Mouse (Mus musculus): ENCODE measurements around the gene 5330417C22Rik.
"Not testable (repeated sequence)": the region's sequence is repeated elsewhere in the genome, so short reads cannot be mapped to it uniquely, and the experiment has no call there.

The 5330417C22Rik gene
- long read RNA-seq, experiment 1, partial matches to known transcripts: 1 of 2 reads
- long read RNA-seq, experiment 1, other reads (novel, unspliced or antisense): 1 of 2 reads
- long read RNA-seq, experiment 2, full-length matches to known transcripts: 3 of 6 reads
- long read RNA-seq, experiment 2, partial matches to known transcripts: 1 of 6 reads
- long read RNA-seq, experiment 2, other reads (novel, unspliced or antisense): 2 of 6 reads

DNA sequence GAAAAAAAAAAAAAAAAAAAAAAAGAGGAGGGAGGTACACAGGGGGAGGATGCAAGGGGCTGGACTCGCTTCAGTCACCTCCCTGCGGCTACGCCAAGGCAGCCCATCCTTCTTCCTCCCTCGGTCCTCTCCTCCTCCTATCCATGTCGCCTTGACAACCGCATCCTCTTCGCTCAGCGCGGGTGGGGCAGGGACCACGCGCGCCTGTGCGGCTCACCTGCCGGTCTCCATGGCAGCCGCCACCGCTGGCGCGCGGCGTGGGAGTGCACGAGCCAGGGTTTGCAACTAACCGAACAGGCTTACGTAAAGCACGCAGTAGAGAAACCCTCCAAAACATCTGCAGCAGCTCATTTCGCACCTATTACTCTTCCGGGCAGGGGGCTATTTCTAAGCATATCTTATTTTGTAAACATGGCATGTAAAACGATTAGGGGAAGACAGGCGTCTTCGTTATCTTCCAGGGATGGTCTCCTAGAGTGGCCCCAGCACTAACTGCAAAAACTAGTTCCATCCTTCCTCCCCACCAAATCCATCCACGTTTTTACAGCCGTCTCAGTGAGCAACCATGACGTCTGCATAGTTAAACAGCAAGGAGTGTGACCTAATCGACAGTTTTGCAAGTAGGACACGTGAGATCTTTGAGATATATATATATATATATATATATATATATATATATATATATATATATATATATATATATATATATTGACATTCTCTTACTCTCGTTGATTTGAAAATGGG, at the start of gene 5330417C22Rik:
Gene 5330417C22Rik (minus strand): TSS at position 20 of the 744 bp plus-strand sequence.
- intact Hi-C loops (cut with DNase I): no loop called here

- intact Hi-C loops (cut with DNase I): no loop called here
Measured at GRCm38 (mm10) chr3:108584580-108584979, 48.2 kb upstream of the 5330417C22Rik start.

DNA sequence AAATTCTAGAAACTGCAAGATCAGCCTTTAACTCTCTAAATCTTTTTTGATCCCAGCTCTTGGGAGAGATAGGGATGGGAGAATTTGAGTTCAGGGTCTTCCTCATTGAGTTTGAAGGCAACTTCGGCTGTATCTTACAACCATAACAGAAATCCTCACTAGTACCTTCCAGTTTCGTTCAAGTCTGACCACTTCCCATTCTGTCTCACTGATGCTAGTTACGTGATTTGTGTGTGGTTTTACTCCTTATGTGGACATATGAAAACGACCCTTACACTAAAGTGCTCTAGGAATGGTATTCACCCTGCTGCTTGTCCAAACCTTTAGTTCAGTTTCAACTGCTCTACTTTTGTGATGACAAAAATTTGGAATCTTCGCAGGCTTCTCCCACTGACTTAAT, 37.7 kb upstream of the 5330417C22Rik start:
- intact Hi-C loops (cut with DNase I): no loop called here

DNA sequence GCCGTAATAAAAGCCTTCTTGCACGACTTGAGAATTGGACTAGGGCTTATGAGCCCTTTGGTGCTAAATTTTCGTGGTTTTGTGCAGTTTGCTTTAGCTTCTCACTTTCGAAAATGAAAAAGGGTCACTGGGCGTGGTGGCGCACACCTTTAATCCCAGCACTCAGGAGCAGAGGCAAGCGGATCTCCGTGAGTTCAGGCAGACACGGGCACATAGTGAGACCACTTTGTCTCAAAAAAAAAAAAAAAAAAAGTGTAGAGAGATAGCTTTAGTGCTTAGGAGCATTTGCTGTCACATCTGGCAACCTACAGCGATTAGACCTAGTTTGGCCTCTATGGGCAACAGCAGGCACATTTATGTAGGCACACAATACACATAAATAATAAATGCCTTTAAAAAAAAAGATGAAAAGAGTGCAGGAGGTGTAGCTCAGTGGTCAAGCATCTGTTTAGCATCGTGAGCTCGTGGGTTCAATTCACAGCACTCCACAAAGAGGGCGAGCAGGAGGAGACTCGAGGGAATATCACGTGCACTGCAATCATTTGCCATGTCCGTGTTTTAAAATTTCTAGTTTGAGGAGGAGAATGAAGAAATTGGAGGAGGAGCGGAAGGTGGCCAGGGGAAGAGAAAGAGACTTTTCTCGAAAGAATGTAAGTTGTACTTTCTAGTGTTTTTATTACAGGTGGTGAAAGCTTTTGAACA, 36.1 kb upstream of the 5330417C22Rik start:
- intact Hi-C loops (cut with DNase I): no loop called here

DNA sequence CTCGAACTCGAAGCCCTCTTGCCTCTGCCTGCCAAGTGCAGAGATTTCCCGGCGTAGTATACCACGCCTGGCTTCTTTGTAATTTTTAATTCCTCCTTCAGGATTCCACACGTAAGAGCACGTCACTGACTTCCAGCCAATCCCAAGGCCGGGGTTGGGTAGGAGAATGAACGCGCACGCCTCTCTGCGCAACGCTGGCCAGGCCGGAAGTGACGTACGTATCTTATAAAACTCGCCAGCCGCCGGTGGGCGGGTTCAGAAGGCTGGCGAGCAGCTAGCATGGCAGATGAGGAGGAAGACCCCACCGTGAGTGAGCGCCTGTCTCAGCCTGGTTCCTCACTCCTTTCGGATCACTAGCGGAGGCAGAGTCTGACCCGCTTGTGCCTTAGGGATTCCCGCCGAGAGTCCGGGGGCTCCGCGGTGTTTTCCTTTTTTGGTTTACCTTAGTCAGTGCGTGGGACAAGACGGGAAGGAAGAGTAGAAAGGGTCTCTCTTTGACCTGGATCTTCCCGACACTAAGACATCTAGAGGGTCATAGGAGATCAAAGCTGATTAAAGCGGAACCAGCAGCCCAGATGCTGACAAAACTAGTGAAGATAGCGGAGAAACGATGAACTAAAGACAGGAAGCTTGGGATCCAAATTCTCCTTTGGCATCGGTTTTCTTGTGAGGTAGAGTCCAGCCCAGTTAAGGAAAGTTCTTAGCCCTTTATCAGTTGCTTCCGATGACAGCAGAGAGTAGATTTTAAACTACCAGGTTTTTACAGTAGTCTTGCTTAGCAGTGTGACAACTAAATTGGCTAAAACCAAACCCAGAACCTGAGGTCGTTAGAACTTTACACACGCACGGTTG, 35.3 kb upstream of the 5330417C22Rik start, which contains the start of gene Taf13:
Gene Taf13 (plus strand): TSS at position 256 of the 852 bp plus-strand sequence.
- intact Hi-C loops (cut with DNase I): no loop called here

GRCm38 (mm10) chr3:108570813-108571212, 34.5 kb upstream of the 5330417C22Rik start:
- intact Hi-C loops (cut with DNase I): no loop called here

DNA sequence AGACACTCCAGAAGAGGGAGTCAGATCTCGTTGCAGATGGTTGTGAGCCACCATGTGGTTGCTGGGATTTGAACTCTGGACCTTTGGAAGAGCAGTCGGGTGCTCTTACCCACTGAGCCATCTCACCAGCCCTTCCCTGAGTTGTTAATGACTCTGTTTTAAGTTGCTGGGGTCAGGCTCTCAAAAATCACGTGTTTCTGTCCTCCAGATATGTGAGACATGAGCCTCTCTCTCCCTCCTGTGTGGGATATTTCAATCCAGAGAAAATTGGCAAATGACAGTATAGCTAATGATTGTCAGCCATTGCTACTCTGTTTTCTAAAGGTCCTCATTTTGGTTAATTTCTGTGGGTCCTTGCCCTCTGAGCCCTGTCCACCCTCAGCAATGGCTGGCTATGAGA, 33.3 kb upstream of the 5330417C22Rik start:
- intact Hi-C loops (cut with DNase I): not testable (repeated sequence)

DNA sequence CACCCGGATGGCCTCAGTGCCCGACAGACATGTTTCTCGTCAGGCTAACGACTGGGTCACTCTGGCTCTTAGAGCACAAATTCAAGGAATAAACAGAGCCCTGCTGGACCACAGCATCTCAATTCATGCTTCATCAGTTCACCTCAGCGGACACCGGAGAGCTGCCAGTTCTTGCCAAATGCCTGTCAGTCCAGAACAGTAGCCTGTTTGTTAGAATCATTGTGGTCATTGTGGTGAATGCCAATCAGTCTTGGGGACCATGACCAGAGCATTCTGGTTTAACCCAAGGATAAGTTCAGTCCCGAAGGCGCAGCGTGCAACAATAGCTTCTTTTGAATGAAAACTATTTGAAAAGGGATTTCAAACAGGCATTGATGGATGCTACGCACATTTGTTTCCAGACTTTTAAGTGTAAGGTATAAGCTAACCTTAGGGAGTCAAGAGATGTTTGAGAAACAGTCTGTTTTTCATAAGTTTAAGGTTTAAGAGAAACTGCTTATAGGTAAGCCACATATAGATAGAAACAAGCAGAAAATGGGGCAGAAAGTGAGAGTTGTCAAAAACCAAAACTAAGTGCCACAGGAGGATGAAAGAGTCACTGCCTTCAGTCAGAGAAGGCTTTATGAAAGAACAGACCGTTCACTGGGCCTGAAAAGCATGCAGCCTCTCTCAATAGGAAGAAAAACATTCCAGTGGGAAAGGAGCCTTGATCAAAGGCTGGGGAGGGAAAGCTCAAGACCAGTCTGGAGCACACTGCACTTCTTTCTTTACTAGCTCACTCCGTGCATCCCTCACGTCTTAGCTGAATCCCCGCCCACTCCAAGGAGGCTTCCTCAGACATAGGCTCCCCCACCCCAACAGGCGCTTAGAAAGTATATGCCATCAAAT, 31.9 kb upstream of the 5330417C22Rik start:
- intact Hi-C loops (cut with DNase I): no loop called here

DNA sequence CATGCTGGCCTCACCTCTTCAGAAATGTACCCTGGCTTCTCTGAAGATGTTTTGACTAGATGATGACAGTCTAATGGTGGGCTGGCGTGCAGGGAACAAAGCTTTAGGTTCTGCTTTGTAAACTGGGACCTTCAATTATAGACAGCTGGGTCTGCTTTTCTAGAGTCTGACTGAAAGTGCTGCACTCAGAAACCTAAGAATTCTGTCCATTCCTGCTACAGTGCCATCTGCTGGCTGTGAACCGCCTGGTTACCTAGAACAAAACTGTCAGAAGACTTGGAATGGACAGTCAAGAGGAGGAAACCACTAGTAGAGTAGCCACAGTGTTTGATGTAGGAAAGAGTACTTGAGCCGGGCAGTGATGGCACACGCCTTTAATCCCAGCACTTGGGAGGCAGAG, 27.0 kb upstream of the 5330417C22Rik start:
- intact Hi-C loops (cut with DNase I): loop anchor here (2.0 kb wide), 1 partner anchor 163 kb away; no protein-coding TSS in a partner anchor

DNA sequence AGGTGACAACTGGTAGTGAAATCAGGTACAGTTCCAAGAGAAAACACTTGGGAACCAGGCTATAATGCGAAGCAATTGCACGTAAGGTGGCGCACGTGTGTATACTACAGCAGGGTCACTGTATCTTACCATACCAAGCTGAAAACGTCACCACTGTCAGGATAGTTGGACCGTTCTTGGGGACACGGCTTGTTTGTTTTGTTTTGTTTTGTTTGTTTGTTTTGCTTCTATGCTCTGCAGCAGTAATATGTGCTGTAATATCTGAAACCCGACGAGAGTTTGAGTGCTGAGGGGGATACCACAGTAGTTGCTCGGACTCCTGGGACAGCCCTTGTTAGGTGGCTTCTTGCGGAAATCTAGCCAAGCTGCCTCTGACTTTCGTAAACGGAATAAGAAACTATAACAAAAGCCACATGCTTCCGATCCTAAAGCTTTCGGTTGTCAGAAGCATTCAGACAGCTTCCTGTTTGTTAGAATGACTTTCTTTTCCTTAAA, 26.5 kb upstream of the 5330417C22Rik start:
- intact Hi-C loops (cut with DNase I): loop anchor here (2.0 kb wide), 1 partner anchor 162 kb away; no protein-coding TSS in a partner anchor

- intact Hi-C loops (cut with DNase I): loop anchor here (2.0 kb wide), 1 partner anchor 161 kb away; no protein-coding TSS in a partner anchor
Measured at GRCm38 (mm10) chr3:108562133-108562730, 25.9 kb upstream of the 5330417C22Rik start, which contains the start of gene Tmem167b. Tmem167b (minus strand) TSS chr3:108562466.

DNA sequence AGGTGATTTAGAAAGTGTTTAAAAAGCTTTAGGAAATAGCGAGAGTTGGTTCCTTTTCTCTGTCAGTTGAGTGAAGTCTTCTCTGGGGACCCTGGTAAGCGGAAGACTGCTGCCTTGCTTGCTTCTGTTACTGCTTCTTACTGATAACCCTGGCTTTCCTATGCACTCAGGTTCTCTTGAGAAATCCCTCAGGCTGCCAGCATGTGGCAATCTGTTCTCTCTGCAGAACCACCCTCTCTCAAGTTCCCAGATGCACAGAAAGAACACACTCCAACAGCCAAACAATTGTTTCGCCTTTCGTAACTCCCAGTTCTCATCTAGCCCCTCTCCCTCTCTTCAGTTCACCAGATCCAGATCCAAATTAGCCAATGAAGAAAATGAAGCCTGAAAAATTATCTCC, 21.6 kb upstream of the 5330417C22Rik start:
- intact Hi-C loops (cut with DNase I): no loop called here

DNA sequence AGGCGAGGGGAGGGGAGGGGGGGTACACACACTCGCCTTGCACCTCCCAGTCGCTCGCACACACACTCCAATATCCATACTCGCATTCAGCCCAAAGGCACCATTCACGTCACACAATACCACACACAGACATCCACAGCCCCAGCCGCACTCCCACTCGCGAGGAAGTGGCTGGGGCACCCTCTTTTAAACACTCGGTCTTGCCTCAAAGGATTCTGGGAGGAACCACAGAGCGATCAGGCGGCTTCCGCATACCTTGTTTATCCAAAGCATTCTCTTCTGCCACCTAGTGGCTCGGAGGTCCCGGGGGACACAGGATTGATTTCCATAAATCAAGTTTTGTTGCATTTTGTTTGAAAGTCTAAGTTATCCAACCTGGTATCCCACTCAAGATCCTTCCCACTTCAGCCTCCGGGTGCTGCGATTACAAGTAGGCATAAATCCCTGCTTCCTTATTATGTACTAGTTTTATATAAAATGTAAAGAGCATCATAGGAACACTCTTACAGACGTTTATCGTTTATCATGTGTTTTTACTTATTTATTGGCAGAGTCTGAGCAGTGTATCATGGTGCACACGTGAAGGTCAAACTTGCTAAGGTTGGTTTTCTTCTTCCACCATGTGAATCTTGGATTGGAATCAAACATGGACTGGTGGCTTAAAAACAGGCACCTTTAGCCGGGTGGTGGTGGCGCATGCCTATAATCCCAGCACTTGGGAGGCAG, 18.4 kb upstream of the 5330417C22Rik start:
- intact Hi-C loops (cut with DNase I): loop anchor here (5.0 kb wide), 1 partner anchor 112 kb away; no protein-coding TSS in a partner anchor

DNA sequence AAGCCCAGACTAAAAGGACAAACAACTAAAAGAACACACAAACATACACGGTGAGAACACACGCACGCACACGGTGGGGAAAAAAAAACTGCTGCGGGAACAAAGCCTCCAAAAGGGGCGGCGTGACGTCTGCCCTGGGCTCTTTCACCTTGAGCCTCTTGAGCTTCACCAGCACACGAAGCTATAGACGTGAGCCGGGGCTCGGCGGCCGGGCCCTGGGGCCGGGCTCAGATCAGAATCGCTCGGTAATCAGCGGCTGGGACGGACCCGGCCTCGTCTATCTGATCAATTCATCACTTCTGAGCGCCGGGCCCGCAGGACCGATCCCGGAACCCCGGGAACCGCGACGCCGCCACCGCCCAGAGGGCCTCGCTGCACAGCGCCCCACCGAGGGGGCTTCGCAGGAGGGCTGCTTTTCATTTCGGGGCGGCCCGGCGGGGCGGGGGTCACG, 17.8 kb upstream of the 5330417C22Rik start:
- intact Hi-C loops (cut with DNase I): loop anchor here (5.0 kb wide), 1 partner anchor 112 kb away; no protein-coding TSS in a partner anchor

- intact Hi-C loops (cut with DNase I): no loop called here
Measured at GRCm38 (mm10) chr3:108542299-108542698, 6.0 kb upstream of the 5330417C22Rik start.

- intact Hi-C loops (cut with DNase I): no loop called here
Measured at GRCm38 (mm10) chr3:108537303-108537702, 967 bp upstream of the 5330417C22Rik start.

DNA sequence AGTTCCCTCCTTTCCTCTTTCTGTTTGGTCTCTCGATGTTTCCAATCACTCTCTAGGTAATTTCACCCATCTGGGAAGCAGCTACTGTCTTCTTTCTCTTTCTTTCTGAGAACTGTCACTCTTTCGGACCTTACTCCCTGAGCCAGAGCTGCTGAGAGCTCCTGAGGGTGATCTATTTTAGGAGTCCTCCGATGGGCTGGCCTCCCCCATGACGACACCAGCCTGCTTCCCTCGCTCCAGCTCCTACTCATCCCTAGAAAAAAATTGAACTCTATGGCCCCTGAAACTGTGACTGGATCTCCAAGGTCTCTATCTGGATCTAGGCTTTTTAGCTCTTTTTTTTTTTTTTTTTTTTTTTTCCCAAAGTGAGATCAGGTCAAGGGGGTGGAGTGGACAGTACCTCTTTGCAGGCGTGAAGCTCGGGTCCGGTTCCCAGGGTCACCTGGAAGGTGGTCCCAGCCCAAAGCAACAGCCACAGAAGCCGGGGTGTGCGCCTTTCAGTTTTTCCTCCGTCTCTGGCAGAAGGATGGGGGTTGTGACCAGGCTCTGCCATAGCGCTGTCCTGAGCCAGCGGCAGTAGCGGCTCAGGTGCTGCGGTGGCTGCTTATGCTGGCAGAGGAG, 330 bp downstream of the 5330417C22Rik start:
- intact Hi-C loops (cut with DNase I): no loop called here

DNA sequence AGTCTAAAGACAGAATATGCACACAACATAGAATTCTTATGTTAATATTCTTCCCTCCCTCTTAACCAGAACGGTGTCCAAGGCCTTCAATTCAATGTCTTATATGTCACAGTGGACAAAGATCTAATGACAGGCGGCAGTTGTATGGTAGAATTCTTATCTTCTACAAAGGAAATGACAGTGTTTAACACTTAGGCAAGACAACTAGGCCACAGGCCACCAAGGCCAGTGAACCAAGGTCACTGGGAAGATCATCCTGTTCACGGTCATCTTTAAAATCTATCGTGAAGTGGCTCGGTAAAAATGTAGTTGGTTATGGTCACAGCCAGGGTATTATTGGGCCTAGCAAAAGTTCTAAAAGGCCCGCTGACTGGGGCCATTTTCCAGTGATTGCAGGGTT, 2.4 kb downstream of the 5330417C22Rik start, which contains the start of gene 1700013F07Rik:
Gene 1700013F07Rik (plus strand): TSS at position 200 of the 400 bp plus-strand sequence.
- intact Hi-C loops (cut with DNase I): no loop called here

Measured in adrenal gland (tissue).